Mouse (Mus musculus) embryonic facial prominence, embryonic 15.5 days (tissue): ENCODE measurements around the gene Rhebl1. TPM values are rescaled to one million over a fixed set of nuclear protein-coding genes. Genes with fewer than 3 reads are reported as not detected.
A peak's percentile ranks its signal among the peaks of the same experiment; 100 is the strongest.

ENCODE experiments used
- ATAC-seq: fragments of 200-750 bp; cut with Nextera tagmentation; 2 replicates; pipeline ENCODE4 v1.8.0; 2017; ENCODE audit warnings: low read depth, moderate TSS enrichment; ENCODE audit not compliant: insufficient number of reproducible peaks, low FRiP score, low TSS enrichment
- H3K27ac ChIP-seq: fragments of 300-500 bp; sonication (generic); replicated peaks from 2 replicates; pipeline ENCODE4 v1.5.1; 2015; ENCODE audit warnings: mild to moderate bottlenecking, inconsistent platforms
- H3K27me3 ChIP-seq: fragments of 300-500 bp; sonication (generic); 2 replicates; pipeline ENCODE4 v1.6.1; 2015; ENCODE audit warnings: inconsistent platforms
- H3K36me3 ChIP-seq: fragments of 300-500 bp; sonication (generic); 2 replicates; pipeline ENCODE4 v1.6.1; 2015; ENCODE audit warnings: mild to moderate bottlenecking, inconsistent platforms
- H3K4me1 ChIP-seq: fragments of 300-500 bp; sonication (generic); 2 replicates; pipeline ENCODE4 v1.6.1; 2015; ENCODE audit warnings: inconsistent platforms
- H3K4me2 ChIP-seq: fragments of 300-500 bp; sonication (generic); replicated peaks from 2 replicates; pipeline ENCODE4 v1.6.1; 2015; ENCODE audit warnings: mild to moderate bottlenecking, inconsistent platforms
- H3K4me3 ChIP-seq: fragments of 300-500 bp; sonication (generic); replicated peaks from 2 replicates; pipeline ENCODE4 v1.5.1; 2015; ENCODE audit warnings: mild to moderate bottlenecking, inconsistent platforms
- H3K9ac ChIP-seq: fragments of 300-500 bp; sonication (generic); 2 replicates; pipeline ENCODE4 v1.6.1; 2015; ENCODE audit warnings: inconsistent platforms
- H3K9me3 ChIP-seq: fragments of 300-500 bp; sonication (generic); replicated peaks from 2 replicates; pipeline ENCODE4 v1.6.1; 2016; ENCODE audit warnings: inconsistent platforms
- WGBS: fragments of 180-500 bp; shearing (Covaris S2); methylation state at CpG from one replicate; pipeline ENCODE4 v1.1.7; 2015; 5-methylcytosine and 5-hydroxymethylcytosine counted together
- polyA plus RNA-seq: library from polyadenylated mRNA; unstranded; fragments of >200 nt; fragmentation: Nextera tagmentation; extraction: Ambion mirVana; gene quantifications from 2 replicates; pipeline ENCODE4 v1.2.1, GENCODE M21; 2015

The Rhebl1 gene
- polyA plus RNA-seq, 1 experiment from 2014 or later = 17.3 TPM

DNA sequence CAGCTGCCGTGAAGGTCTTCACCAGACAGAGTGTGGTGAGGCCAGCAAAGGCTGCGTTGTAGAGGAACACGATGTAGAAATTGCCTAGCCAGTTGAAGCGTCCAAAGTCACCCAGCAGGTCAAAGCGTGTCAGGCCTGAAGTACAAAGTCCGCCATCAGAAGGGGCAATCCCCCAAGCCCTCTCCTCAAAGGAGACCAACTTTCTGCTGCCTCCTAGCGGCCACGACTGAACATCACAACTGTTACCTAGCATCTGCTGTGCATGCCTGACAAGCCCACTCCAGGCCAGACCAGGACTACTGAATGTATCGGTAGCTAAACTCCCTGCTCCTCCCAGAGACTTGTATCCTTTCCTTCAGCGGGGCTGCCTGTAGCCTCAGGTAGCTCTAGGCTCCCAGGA lies 10.4 kb upstream of the Rhebl1 start:
- no peak; the same call in 1 of the 2 replicates for ATAC-seq
- Histone ChIP-seq H3K27me3 (0 out of 2 replicates have a peak, but pooled peaks cover 8% of the 10 kb centered on the region), H3K4me3 (no peak overlapping the region), H3K4me1 (no peaks in the 10 kb centered on the region), H3K4me2 (no peak overlapping the region), H3K9ac (no peak overlapping the region), H3K9me3 (no peaks in the 10 kb centered on the region), H3K27ac (no peak overlapping the region), H3K36me3 (peaks cover 63% of the 10 kb centered on the region)
- WGBS = 31% methylated on average over 10 of the region's 10 CpGs

- Histone ChIP-seq H3K4me1 (peaks cover 11% of the 10 kb centered on the region), H3K36me3 (peaks cover 42% of the 10 kb centered on the region), H3K4me2 (no peak overlapping the region), H3K9me3 (no peaks in the 10 kb centered on the region), H3K27me3 (peaks cover 29% of the 10 kb centered on the region), H3K4me3 (no peak overlapping the region), H3K9ac (no peak overlapping the region), H3K27ac (no peak overlapping the region)
- 90% methylated on average over 2 of the region's 2 CpGs for WGBS
- no peak for ATAC-seq
Observed at GRCm38 (mm10) chr15:98902600-98902999, 8.3 kb upstream of the Rhebl1 start.

DNA sequence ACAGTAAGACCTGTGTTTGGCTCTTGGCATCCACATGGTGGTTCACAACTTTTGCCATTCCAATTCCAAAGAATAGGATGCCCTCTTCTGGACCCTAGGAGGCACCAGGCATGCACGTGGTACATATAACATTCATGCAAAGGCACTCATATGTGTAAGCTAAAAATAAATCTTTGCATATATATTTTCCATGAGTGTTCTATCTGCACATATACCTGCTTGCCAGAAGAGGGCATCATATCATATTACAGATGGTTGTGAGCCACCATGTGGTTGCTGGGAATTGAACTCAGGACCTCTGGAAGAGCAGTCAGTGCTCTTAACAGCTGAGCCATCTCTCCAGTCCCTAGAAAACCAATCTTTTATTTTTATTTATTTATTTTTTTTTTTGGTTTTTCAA lies 7.2 kb upstream of the Rhebl1 start:
- Histone ChIP-seq H3K9ac (no peak overlapping the region), H3K4me2 (no peak overlapping the region), H3K27ac (no peak overlapping the region), H3K4me1 (peaks cover 14% of the 10 kb centered on the region), H3K27me3 (peaks cover 39% of the 10 kb centered on the region), H3K9me3 (no peaks in the 10 kb centered on the region), H3K4me3 (no peak overlapping the region), H3K36me3 (peaks cover 33% of the 10 kb centered on the region)
- ATAC-seq = no peak
- WGBS = 51% methylated on average over 1 of the region's 1 CpGs

- Histone ChIP-seq H3K4me3 (peak within 1 kb of the TSS; percentile 25), H3K36me3 (0 out of 2 replicates have a peak, but pooled peaks cover 5% of the 10 kb centered on the region), H3K27me3 (peaks cover 72% of the 10 kb centered on the region), H3K27ac (no peak within 1 kb of the TSS), H3K9ac (no peak within 1 kb of the TSS), H3K4me1 (peaks cover 44% of the 10 kb centered on the region), H3K4me2 (peak within 1 kb of the TSS; percentile 40), H3K9me3 (no peaks in the 10 kb centered on the region)
- no peak for ATAC-seq
- under 1% methylated on average over 41 of the region's 41 CpGs for WGBS
Observed at GRCm38 (mm10) chr15:98897928-98898800, 3.8 kb upstream of the Rhebl1 start, which contains the start of gene Dhh. Dhh (minus strand) TSS chr15:98898540.

GRCm38 (mm10) chr15:98897495-98897894 lies 3.2 kb upstream of the Rhebl1 start:
- 6% methylated on average over 10 of the region's 10 CpGs for WGBS
- H3K4me3 ChIP-seq = peak overlapping the region; percentile 25; the same call in 1 of the 2 replicates
- ATAC-seq = no peak
- H3K4me2 ChIP-seq = peak overlapping the region; percentile 40; the same call in 1 of the 2 replicates
- H3K27ac ChIP-seq = no peak overlapping the region
- no peaks in the 10 kb centered on the region for H3K36me3 ChIP-seq
- no peaks in the 10 kb centered on the region for H3K9me3 ChIP-seq
- peaks cover 44% of the 10 kb centered on the region for H3K4me1 ChIP-seq
- peaks cover 79% of the 10 kb centered on the region for H3K27me3 ChIP-seq
- H3K9ac ChIP-seq = no peak overlapping the region

DNA sequence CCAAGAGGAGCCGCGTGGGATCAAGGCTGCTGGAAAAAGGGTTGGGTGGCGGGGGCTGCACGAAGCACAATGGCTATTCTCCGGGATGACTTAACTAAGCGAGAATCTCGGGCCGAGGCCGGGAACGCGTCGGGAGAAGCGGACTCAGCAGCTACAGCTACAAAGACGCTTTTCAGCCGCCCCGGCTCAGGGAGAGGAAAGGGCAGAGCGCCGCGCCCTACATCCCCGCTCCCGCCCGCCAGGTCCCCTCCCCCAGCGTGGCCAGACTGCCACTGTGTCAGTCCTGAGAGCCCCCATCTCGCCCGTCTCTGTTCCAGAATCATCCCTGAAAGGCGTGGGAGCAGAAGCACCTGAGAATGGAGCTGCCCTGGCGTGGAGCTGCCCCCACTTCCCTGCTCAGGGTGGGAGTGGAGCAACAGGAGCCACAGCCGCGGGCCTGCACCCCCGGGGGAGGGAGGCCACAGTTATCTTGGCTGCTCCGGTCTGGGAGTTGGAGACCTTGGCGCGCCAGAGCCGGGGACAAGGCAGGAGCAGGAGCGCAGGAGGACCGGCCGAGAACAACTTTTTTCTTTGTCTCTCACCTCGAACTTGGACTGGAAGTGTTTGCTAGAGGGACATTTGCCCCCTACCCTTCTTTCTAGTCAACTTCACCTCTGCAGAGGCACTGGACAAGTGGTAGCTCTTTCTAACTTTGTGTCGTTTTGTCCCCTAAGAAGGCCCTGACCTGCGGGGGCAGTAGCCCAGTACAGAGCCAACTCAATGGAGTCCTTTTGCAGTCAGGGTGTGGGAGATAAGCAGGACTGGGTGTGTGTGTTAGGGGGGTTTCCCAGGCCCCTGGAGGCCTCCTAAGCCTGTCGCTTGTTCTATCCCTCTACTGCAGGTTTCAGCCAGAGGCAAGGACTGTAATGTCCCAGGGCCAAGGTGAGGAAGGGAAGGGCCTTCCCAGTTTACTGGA lies 1.6 kb upstream of the Rhebl1 start:
- Histone ChIP-seq H3K9me3 (no peaks in the 10 kb centered on the region), H3K36me3 (no peaks in the 10 kb centered on the region), H3K4me1 (peaks cover 48% of the 10 kb centered on the region), H3K27me3 (peaks cover 90% of the 10 kb centered on the region), H3K9ac (no peak overlapping the region), H3K4me2 (peak overlapping the region; percentile 48), H3K27ac (0 out of 2 replicates have a peak overlapping the region, but pooled peaks have one; percentile 11), H3K4me3 (peak overlapping the region; percentile 53)
- ATAC-seq = no peak; the same call in 1 of the 2 replicates
- 6% methylated on average over 41 of the region's 41 CpGs for WGBS

DNA sequence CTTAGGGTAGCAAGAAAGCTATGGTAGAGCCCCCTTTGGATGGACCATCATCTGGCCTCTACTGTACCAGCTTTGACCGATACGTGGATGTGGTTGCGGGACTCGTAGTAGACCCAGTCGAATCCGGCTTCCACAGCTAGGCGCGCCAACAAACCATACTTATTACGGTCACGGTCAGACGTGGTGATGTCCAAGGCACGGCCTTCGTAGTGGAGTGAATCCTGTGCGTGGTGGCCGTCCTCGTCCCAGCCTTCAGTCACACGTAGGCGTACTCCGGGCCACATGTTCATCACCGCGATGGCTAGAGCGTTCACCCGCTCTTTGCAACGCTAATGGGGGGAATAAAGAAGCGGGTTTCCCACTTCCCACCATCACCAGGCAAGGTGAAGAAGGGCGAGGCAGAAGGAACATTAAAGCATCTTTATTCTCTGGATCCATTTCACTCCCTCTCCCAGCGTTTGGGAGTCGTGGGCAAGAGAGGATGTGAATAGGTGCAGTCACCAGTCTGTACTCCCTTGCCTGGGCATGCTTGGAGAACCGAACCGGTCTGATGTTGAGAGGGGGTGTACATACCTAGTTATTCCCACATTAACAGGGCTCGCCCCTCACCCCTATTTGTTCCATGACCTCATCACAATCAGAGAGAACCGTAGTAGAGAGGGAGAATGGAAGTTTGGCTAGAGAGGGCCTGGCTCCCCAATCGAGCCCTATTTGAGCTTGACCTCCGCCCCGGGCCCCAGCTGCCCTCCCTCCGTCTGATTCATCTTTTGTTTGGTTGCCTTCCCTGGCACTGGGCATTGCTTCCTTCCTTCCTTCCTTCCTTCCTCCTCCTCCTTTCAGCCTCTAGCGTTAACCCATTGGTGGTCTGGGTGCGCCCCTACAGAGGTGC lies 650 bp upstream of the Rhebl1 start:
- no peak overlapping the region for H3K9ac ChIP-seq
- ATAC-seq = no peak
- peak overlapping the region; percentile 53 for H3K4me3 ChIP-seq

GRCm38 (mm10) chr15:98893036-98893435 lies 1.3 kb downstream of the Rhebl1 start:
- Histone ChIP-seq H3K27ac (no peak overlapping the region), H3K4me2 (no peak overlapping the region), H3K27me3 (peaks cover 66% of the 10 kb centered on the region), H3K9ac (no peak overlapping the region), H3K9me3 (no peaks in the 10 kb centered on the region), H3K4me1 (peaks cover 41% of the 10 kb centered on the region), H3K36me3 (no peaks in the 10 kb centered on the region), H3K4me3 (no peak overlapping the region)
- no peak for ATAC-seq
- WGBS = 57% methylated on average over 4 of the region's 4 CpGs

More for the DNA sequence above, 650 bp upstream of the Rhebl1 start:
- WGBS = 5% methylated on average over 38 of the region's 38 CpGs
- H3K9me3 ChIP-seq = no peaks in the 10 kb centered on the region
- H3K36me3 ChIP-seq = no peaks in the 10 kb centered on the region
- no peak overlapping the region for H3K27ac ChIP-seq
- H3K27me3 ChIP-seq = peaks cover 85% of the 10 kb centered on the region
- H3K4me1 ChIP-seq = peaks cover 48% of the 10 kb centered on the region
- H3K4me2 ChIP-seq = peak overlapping the region; percentile 98

DNA sequence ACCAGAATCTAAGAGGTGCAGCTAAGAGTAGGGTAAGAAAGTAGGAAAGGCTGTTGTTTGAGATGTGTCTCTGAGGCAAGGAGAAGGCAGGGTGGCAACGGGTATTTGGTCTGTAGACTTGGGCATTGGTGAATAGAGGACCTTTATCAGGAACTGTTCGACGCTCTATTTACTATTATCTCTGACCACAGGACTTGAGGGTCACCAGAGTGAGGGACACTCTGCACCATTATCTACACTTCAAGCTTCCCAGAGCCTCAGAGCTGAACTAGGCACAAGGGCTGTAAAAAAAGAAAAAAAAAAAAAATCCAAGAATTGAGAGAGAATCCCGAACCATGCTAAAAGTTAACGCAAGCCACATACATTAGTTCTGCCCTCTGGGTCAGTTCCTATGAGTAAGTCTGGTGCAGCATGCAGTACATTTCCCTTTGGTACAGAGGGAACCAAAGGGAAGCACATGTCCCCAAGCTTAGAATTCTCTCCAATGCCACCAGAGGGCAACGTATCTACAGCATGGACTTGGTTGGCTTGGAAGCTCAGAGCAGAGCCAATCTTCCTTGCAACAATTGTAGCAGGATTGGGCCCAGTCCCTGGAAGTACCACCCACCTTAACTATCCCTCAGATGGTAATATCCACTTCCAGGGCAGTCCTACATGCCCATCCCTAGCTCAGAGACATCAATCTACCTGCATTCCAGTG lies 2.3 kb downstream of the Rhebl1 start:
- no peak overlapping the region for H3K4me2 ChIP-seq
- peaks cover 56% of the 10 kb centered on the region for H3K27me3 ChIP-seq
- peak; percentile 68; the same call in 1 of the 2 replicates for ATAC-seq
- WGBS = 39% methylated on average over 6 of the region's 6 CpGs
- no peaks in the 10 kb centered on the region for H3K36me3 ChIP-seq
- H3K9ac ChIP-seq = no peak overlapping the region
- H3K27ac ChIP-seq = no peak overlapping the region
- no peaks in the 10 kb centered on the region for H3K9me3 ChIP-seq
- no peak overlapping the region for H3K4me3 ChIP-seq
- H3K4me1 ChIP-seq = peaks cover 33% of the 10 kb centered on the region
